Mouse (Mus musculus): ENCODE results near the gene Nkx6-1. TPM values are rescaled to one million over a fixed set of nuclear protein-coding genes. Genes with fewer than 3 reads are reported as not detected.

Gene Nkx6-1
- total and polyA plus RNA-seq, 3 experiments, result 0.11 to 0.68 TPM; not detected in 1

- H3K4me3 ChIP-seq (ENCODE audit: low read depth, low read length), result no peak overlapping the region; the same call in 1 of the 2 replicates
- DNase-seq (ENCODE audit: low spot score), result no peak
- TF ChIP-seq POLR2AphosphoS5 (IDR thresholded peaks at IDR 0.05; ENCODE audit: insufficient replicate concordance, low read depth, low read length) (no peak), GATA1 (IDR thresholded peaks at IDR 0.05; ENCODE audit: borderline replicate concordance, low read length) (no peak), CTCF (IDR thresholded peaks at IDR 0.05; ENCODE audit: low read depth, low read length) (no peak), TAL1 (conservative IDR thresholded peaks at IDR 0.05; ENCODE audit: low read depth, low read length) (no peak), GATA2 (IDR thresholded peaks at IDR 0.05; ENCODE audit: borderline replicate concordance, low read depth, low read length) (no peak)
- no peaks in the 10 kb centered on the region for H3K36me3 ChIP-seq (replicated peaks)
- H3K4me1 ChIP-seq (ENCODE audit: insufficient read depth, low read depth, low read length), result no peaks in the 10 kb centered on the region
- peaks cover 61% of the 10 kb centered on the region for H3K9me3 ChIP-seq (replicated peaks)
- no peak for ATAC-seq (ENCODE audit: extremely low read depth, insufficient number of reproducible peaks, low FRiP score, poor library complexity, severe bottlenecking)
- no peaks in the 10 kb centered on the region for H3K27me3 ChIP-seq (ENCODE audit: insufficient read depth, low read length)
These were observed 1.9 kb upstream of the Nkx6-1 start for GRCm38 (mm10) chr5:101666713-101667112.

GRCm38 (mm10) chr5:101666091-101666490 is 1.3 kb upstream of the Nkx6-1 start:
- Histone ChIP-seq H3K36me3 (replicated peaks) (no peaks in the 10 kb centered on the region), H3K9me3 (replicated peaks) (peaks cover 64% of the 10 kb centered on the region), H3K27me3 (ENCODE audit: insufficient read depth, low read length) (no peaks in the 10 kb centered on the region), H3K4me1 (ENCODE audit: insufficient read depth, low read depth, low read length) (no peaks in the 10 kb centered on the region), H3K4me3 (ENCODE audit: low read depth, low read length) (no peak overlapping the region)
- DNase-seq (ENCODE audit: low spot score) (no peak), ATAC-seq (ENCODE audit: extremely low read depth, insufficient number of reproducible peaks, low FRiP score, poor library complexity, severe bottlenecking) (no peak)
- TF ChIP-seq GATA2 (IDR thresholded peaks at IDR 0.05; ENCODE audit: borderline replicate concordance, low read depth, low read length) (no peak), POLR2AphosphoS5 (IDR thresholded peaks at IDR 0.05; ENCODE audit: insufficient replicate concordance, low read depth, low read length) (no peak), CTCF (IDR thresholded peaks at IDR 0.05; ENCODE audit: low read depth, low read length) (no peak), GATA1 (IDR thresholded peaks at IDR 0.05; ENCODE audit: borderline replicate concordance, low read length) (no peak), TAL1 (conservative IDR thresholded peaks at IDR 0.05; ENCODE audit: low read depth, low read length) (no peak)

- Histone ChIP-seq H3K36me3 (replicated peaks) (no peaks in the 10 kb centered on the region), H3K9me3 (replicated peaks) (peaks cover 64% of the 10 kb centered on the region), H3K4me1 (ENCODE audit: insufficient read depth, low read depth, low read length) (no peaks in the 10 kb centered on the region), H3K27me3 (ENCODE audit: insufficient read depth, low read length) (no peaks in the 10 kb centered on the region), H3K4me3 (ENCODE audit: low read depth, low read length) (no peak overlapping the region)
- DNase-seq (ENCODE audit: low spot score), result no peak
- no peak for ATAC-seq (ENCODE audit: extremely low read depth, insufficient number of reproducible peaks, low FRiP score, poor library complexity, severe bottlenecking)
- no peak for TF ChIP-seq POLR2AphosphoS5 (IDR thresholded peaks at IDR 0.05; ENCODE audit: insufficient replicate concordance, low read depth, low read length)
- TF ChIP-seq CTCF (IDR thresholded peaks at IDR 0.05; ENCODE audit: low read depth, low read length), result no peak
- TF ChIP-seq GATA1 (IDR thresholded peaks at IDR 0.05; ENCODE audit: borderline replicate concordance, low read length), result no peak
- no peak for TF ChIP-seq TAL1 (conservative IDR thresholded peaks at IDR 0.05; ENCODE audit: low read depth, low read length)
- TF ChIP-seq GATA2 (IDR thresholded peaks at IDR 0.05; ENCODE audit: borderline replicate concordance, low read depth, low read length), result no peak
These were observed 324 bp downstream of the Nkx6-1 start for GRCm38 (mm10) chr5:101664423-101664921.

- peaks cover 70% of the 10 kb centered on the region for H3K9me3 ChIP-seq (replicated peaks)
- H3K4me3 ChIP-seq (ENCODE audit: low read depth, low read length), result no peak overlapping the region; the same call in 1 of the 2 replicates
- TF ChIP-seq GATA2 (IDR thresholded peaks at IDR 0.05; ENCODE audit: borderline replicate concordance, low read depth, low read length) (no peak), CTCF (IDR thresholded peaks at IDR 0.05; ENCODE audit: low read depth, low read length) (no peak), TAL1 (conservative IDR thresholded peaks at IDR 0.05; ENCODE audit: low read depth, low read length) (no peak), POLR2AphosphoS5 (IDR thresholded peaks at IDR 0.05; ENCODE audit: insufficient replicate concordance, low read depth, low read length) (no peak)
- H3K27me3 ChIP-seq (ENCODE audit: insufficient read depth, low read length), result no peaks in the 10 kb centered on the region
- DNase-seq (ENCODE audit: low spot score), result no peak
- ATAC-seq (ENCODE audit: extremely low read depth, insufficient number of reproducible peaks, low FRiP score, poor library complexity, severe bottlenecking), result no peak
- no peaks in the 10 kb centered on the region for H3K4me1 ChIP-seq (ENCODE audit: insufficient read depth, low read depth, low read length)
- no peaks in the 10 kb centered on the region for H3K36me3 ChIP-seq (replicated peaks)
These were observed 974 bp downstream of the Nkx6-1 start for GRCm38 (mm10) chr5:101663621-101664422.

- no peaks in the 10 kb centered on the region for H3K4me1 ChIP-seq (ENCODE audit: insufficient read depth, low read depth, low read length)
- TF ChIP-seq POLR2AphosphoS5 (IDR thresholded peaks at IDR 0.05; ENCODE audit: insufficient replicate concordance, low read depth, low read length) (no peak), GATA1 (IDR thresholded peaks at IDR 0.05; ENCODE audit: borderline replicate concordance, low read length) (no peak), TAL1 (conservative IDR thresholded peaks at IDR 0.05; ENCODE audit: low read depth, low read length) (no peak), GATA2 (IDR thresholded peaks at IDR 0.05; ENCODE audit: borderline replicate concordance, low read depth, low read length) (no peak), CTCF (IDR thresholded peaks at IDR 0.05; ENCODE audit: low read depth, low read length) (no peak)
- H3K9me3 ChIP-seq (replicated peaks), result peaks cover 70% of the 10 kb centered on the region
- no peak for DNase-seq (ENCODE audit: low spot score)
- H3K27me3 ChIP-seq (ENCODE audit: insufficient read depth, low read length), result no peaks in the 10 kb centered on the region
- H3K36me3 ChIP-seq (replicated peaks), result no peaks in the 10 kb centered on the region
- no peak for ATAC-seq (ENCODE audit: extremely low read depth, insufficient number of reproducible peaks, low FRiP score, poor library complexity, severe bottlenecking)
- peak overlapping the region; percentile 9; the same call in 1 of the 2 replicates for H3K4me3 ChIP-seq (ENCODE audit: low read depth, low read length)
These were observed 1.6 kb downstream of the Nkx6-1 start for GRCm38 (mm10) chr5:101663176-101663575.

GRCm38 (mm10) chr5:101662485-101662884 is 2.3 kb downstream of the Nkx6-1 start:
- no peak for TF ChIP-seq CTCF (IDR thresholded peaks at IDR 0.05; ENCODE audit: low read depth, low read length)
- TF ChIP-seq GATA1 (IDR thresholded peaks at IDR 0.05; ENCODE audit: borderline replicate concordance, low read length), result no peak
- TF ChIP-seq TAL1 (conservative IDR thresholded peaks at IDR 0.05; ENCODE audit: low read depth, low read length), result no peak
- no peak for TF ChIP-seq GATA2 (IDR thresholded peaks at IDR 0.05; ENCODE audit: borderline replicate concordance, low read depth, low read length)
- TF ChIP-seq POLR2AphosphoS5 (IDR thresholded peaks at IDR 0.05; ENCODE audit: insufficient replicate concordance, low read depth, low read length), result no peak
- Histone ChIP-seq H3K4me3 (ENCODE audit: low read depth, low read length) (no peak overlapping the region), H3K27me3 (ENCODE audit: insufficient read depth, low read length) (no peaks in the 10 kb centered on the region), H3K36me3 (replicated peaks) (no peaks in the 10 kb centered on the region), H3K9me3 (replicated peaks) (peaks cover 67% of the 10 kb centered on the region), H3K4me1 (ENCODE audit: insufficient read depth, low read depth, low read length) (no peaks in the 10 kb centered on the region)
- DNase-seq (ENCODE audit: low spot score) (no peak), ATAC-seq (ENCODE audit: extremely low read depth, insufficient number of reproducible peaks, low FRiP score, poor library complexity, severe bottlenecking) (no peak)
